Mouse (Mus musculus) midbrain, embryonic 16.5 days (tissue): ENCODE measurements at regions not wholly inside any gene's neighbourhood (a gene's known extent, or its start where the extent isn't known, plus 50 kb on each side); places are given as distances from the start of the nearest gene placed in this dataset.

Experiments
- ATAC-seq: fragments of 200-750 bp; cut with Nextera tagmentation; 2 replicates; pipeline ENCODE4 v1.8.0; 2017; ENCODE audit warnings: moderate TSS enrichment
- H3K27ac ChIP-seq: fragments of 300-500 bp; sonication (generic); 2 replicates; pipeline ENCODE4 v1.5.1; 2014; ENCODE audit warnings: mild to moderate bottlenecking, low read length, mixed read lengths
- H3K27me3 ChIP-seq: fragments of 300-500 bp; sonication (generic); 2 replicates; pipeline ENCODE4 v1.6.1; 2014; ENCODE audit warnings: low read depth, low read length, mixed read lengths; ENCODE audit not compliant: control insufficient read depth, insufficient read depth
- H3K36me3 ChIP-seq: fragments of 300-500 bp; sonication (generic); 2 replicates; pipeline ENCODE4 v1.6.1; 2014; ENCODE audit warnings: mild to moderate bottlenecking, low read length, moderate library complexity, mixed read lengths; ENCODE audit not compliant: control insufficient read depth, insufficient read depth
- H3K4me1 ChIP-seq: fragments of 300-500 bp; sonication (generic); 2 replicates; pipeline ENCODE4 v1.6.1; 2014; ENCODE audit warnings: mild to moderate bottlenecking, low read length, mixed read lengths; ENCODE audit not compliant: control insufficient read depth, insufficient read depth
- H3K4me2 ChIP-seq: fragments of 300-500 bp; sonication (generic); 2 replicates; pipeline ENCODE4 v1.6.1; 2014; ENCODE audit warnings: mild to moderate bottlenecking, low read length, mixed read lengths
- H3K4me3 ChIP-seq: fragments of 300-500 bp; sonication (generic); 2 replicates; pipeline ENCODE4 v1.5.1; 2014; ENCODE audit warnings: low read depth, mild to moderate bottlenecking, low read length, moderate library complexity, mixed read lengths
- H3K9ac ChIP-seq: fragments of 300-500 bp; sonication (generic); 2 replicates; pipeline ENCODE4 v1.6.1; 2014; ENCODE audit warnings: low read depth, low read length, mixed read lengths
- H3K9me3 ChIP-seq: fragments of 300-500 bp; sonication (generic); replicated peaks from 2 replicates; pipeline ENCODE4 v1.6.1; 2014; ENCODE audit warnings: mild to moderate bottlenecking, low read length, mixed read lengths; ENCODE audit not compliant: control insufficient read depth, poor library complexity, severe bottlenecking
- WGBS: fragments of 180-500 bp; shearing (Covaris S2); extraction: QIAGEN DNeasy Blood & Tissue Kit; methylation state at CpG from one replicate; pipeline ENCODE4 v1.1.7; 2014; 5-methylcytosine and 5-hydroxymethylcytosine counted together

DNA sequence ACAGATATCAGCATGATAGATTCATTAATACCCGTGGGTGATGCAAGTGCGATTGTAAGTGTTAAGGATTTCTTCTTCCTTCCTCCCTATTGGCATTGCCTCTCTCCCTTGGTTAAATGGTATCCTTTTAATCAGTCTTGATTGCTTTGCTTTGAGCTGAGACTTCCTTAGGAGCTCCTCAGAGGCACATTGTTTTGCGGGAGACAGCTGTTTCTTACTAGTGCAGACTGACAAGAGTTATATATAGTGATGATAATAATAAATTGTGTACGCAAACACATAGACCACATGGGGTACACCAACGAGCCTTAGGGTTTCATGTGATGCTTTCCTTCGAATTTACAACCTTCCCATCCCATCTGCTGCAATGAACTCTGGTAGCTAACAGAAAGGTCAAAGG is 102.0 kb upstream of the March11 start:
- Histone ChIP-seq H3K4me2 (no peak overlapping the region), H3K4me1 (no peaks in the 10 kb centered on the region), H3K27me3 (no peaks in the 10 kb centered on the region), H3K9me3 (no peaks in the 10 kb centered on the region), H3K4me3 (no peak overlapping the region), H3K27ac (no peak overlapping the region), H3K9ac (no peak overlapping the region), H3K36me3 (no peaks in the 10 kb centered on the region)
- WGBS, result 78% methylated on average over 6 of the region's 6 CpGs
- no peak for ATAC-seq

DNA sequence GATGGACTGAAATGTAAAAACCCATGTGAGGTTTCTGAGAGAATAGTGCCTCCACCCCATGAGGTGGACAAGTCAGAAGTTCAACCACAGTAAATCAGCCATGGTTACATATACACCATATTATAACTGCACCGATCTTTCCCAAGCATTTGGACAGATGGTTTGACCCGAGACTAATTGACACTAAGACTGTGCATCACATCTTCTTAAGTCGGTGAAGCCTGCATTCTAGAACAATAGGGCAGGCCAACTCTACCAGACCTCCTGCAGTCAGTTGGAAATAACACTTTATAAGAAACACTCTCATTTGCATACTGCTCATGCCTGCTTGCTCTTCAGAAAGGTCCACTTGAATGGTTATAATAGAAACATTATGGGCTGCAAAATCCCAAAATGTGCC is 88.0 kb upstream of the March11 start:
- no peak overlapping the region for H3K4me3 ChIP-seq
- H3K27ac ChIP-seq, result no peak overlapping the region
- H3K9ac ChIP-seq, result no peak overlapping the region
- WGBS, result 14% methylated on average over 3 of the region's 3 CpGs
- ATAC-seq, result no peak
- no peaks in the 10 kb centered on the region for H3K9me3 ChIP-seq
- H3K27me3 ChIP-seq, result no peaks in the 10 kb centered on the region
- H3K4me2 ChIP-seq, result no peak overlapping the region
- H3K4me1 ChIP-seq, result no peaks in the 10 kb centered on the region
- H3K36me3 ChIP-seq, result no peaks in the 10 kb centered on the region

DNA sequence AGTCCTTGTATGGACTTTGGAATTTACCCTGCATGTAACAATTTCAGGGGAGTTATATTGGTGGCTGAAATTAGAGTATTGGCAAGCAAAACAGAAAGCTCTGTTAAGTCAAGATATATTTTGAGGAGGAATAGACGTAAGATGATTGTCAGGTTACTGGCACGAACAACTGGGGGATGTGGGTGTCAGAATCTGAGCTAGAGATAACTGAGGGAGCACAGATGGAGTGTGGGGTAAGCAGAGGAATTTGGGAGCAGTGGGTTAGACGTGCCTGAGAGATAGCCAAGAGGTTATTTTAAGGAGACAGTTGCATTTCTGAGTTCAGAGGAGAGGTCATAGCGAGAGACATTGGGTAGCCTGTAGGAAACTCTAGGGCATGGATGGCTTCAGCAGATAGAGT is 80.2 kb upstream of the March11 start:
- no peak overlapping the region for H3K4me2 ChIP-seq
- H3K27me3 ChIP-seq, result no peaks in the 10 kb centered on the region
- H3K27ac ChIP-seq, result no peak overlapping the region
- H3K9ac ChIP-seq, result no peak overlapping the region
- no peaks in the 10 kb centered on the region for H3K9me3 ChIP-seq
- no peaks in the 10 kb centered on the region for H3K4me1 ChIP-seq
- 89% methylated on average over 4 of the region's 4 CpGs for WGBS
- no peak for ATAC-seq
- no peaks in the 10 kb centered on the region for H3K36me3 ChIP-seq
- H3K4me3 ChIP-seq, result no peak overlapping the region
